Mouse (Mus musculus) myocyte (in vitro differentiated cells): Measurements from ENCODE around the gene Lctl.

Experiments used
- CEBPB ChIP-seq: IDR thresholded peaks from 2 replicates; pipeline ENCODE4 v1.6.1; 2011; ENCODE audit warnings: mild to moderate bottlenecking, moderate library complexity; ENCODE audit not compliant: poor library complexity, insufficient read depth, severe bottlenecking
- E2F4 ChIP-seq: IDR thresholded peaks from one replicate; pipeline ENCODE4 v1.6.1; 2011; ENCODE audit warnings: mild to moderate bottlenecking, control low read depth, moderate library complexity; ENCODE audit not compliant: insufficient read depth
- MAX ChIP-seq: IDR thresholded peaks from one replicate; pipeline ENCODE4 v1.6.1; 2011; ENCODE audit warnings: low read depth, mild to moderate bottlenecking, control low read depth
- MYOD1 ChIP-seq, 3 experiments: IDR thresholded peaks; one replicate each; pipeline ENCODE4 v1.6.1; 2011; ENCODE audit warnings: control low read depth in 2 of 3, low read depth in 2 of 3, mild to moderate bottlenecking in 2 of 3, moderate library complexity in 1 of 3; ENCODE audit not compliant: insufficient read length in 2 of 3, control insufficient read depth in 1 of 3
- MYOG ChIP-seq, 3 experiments: IDR thresholded peaks; one replicate each; pipeline ENCODE4 v1.6.1; 2011; ENCODE audit warnings: control low read depth in 2 of 3, low read depth in 2 of 3, mild to moderate bottlenecking in 2 of 3; ENCODE audit not compliant: insufficient read length in 2 of 3, control insufficient read depth in 1 of 3, insufficient read depth in 1 of 3
- POLR2A ChIP-seq: IDR thresholded peaks from one replicate; pipeline ENCODE4 v1.6.1; 2011; ENCODE audit warnings: low read depth, mild to moderate bottlenecking, control low read depth, moderate library complexity; ENCODE audit not compliant: insufficient read length
- POLR2AphosphoS2 ChIP-seq: IDR thresholded peaks from one replicate; pipeline ENCODE4 v1.6.1; 2011; ENCODE audit warnings: low read depth, control low read depth; ENCODE audit not compliant: insufficient read length
- REST ChIP-seq: IDR thresholded peaks from one replicate; pipeline ENCODE4 v1.6.1; 2011; ENCODE audit warnings: mild to moderate bottlenecking, control low read depth, moderate library complexity; ENCODE audit not compliant: insufficient read depth, insufficient read length
- SRF ChIP-seq: IDR thresholded peaks from one replicate; pipeline ENCODE4 v1.6.1; 2011; ENCODE audit warnings: low read depth; ENCODE audit not compliant: control insufficient read depth, insufficient read length
- TCF12 ChIP-seq: IDR thresholded peaks from one replicate; pipeline ENCODE4 v1.6.1; 2011; ENCODE audit warnings: mild to moderate bottlenecking, control low read depth; ENCODE audit not compliant: poor library complexity, insufficient read depth, severe bottlenecking
- TCF3 ChIP-seq: IDR thresholded peaks from one replicate; pipeline ENCODE4 v1.6.1; 2011; ENCODE audit warnings: low read depth, control low read depth; ENCODE audit not compliant: insufficient read length
- USF1 ChIP-seq: IDR thresholded peaks from one replicate; pipeline ENCODE4 v1.6.1; 2011; ENCODE audit warnings: low read depth, mild to moderate bottlenecking, control low read depth, moderate library complexity

- TF ChIP-seq E2F4 (no peak), POLR2A (no peak), REST (no peak), MYOD1 (IDR thresholded peaks at IDR 0.05; ENCODE audit: control insufficient read depth in 1 of 3, insufficient read length in 2 of 3, low read depth in 2 of 3) (no peak), MAX (no peak), USF1 (no peak), POLR2AphosphoS2 (no peak), TCF12 (no peak), MYOG (IDR thresholded peaks at IDR 0.05; ENCODE audit: control insufficient read depth in 1 of 3, insufficient read depth in 1 of 3, insufficient read length in 2 of 3, low read depth in 2 of 3) (no peak), CEBPB (no peak), SRF (no peak), TCF3 (no peak)
Observed at GRCm38 (mm10) chr9:64115756-64116155, 1.2 kb upstream of the Lctl start.
